Mouse (Mus musculus) neural tube, embryonic 15.5 days (tissue): ENCODE data around the gene Nkrf. TPM values are rescaled to one million over a fixed set of nuclear protein-coding genes. Genes with fewer than 3 reads are reported as not detected.

Source experiments
- ATAC-seq: fragments of 200-750 bp; cut with Nextera tagmentation; 2 replicates; pipeline ENCODE4 v1.8.0; 2017; ENCODE audit warnings: mild to moderate bottlenecking, moderate TSS enrichment, moderate library complexity; ENCODE audit not compliant: low FRiP score
- H3K27ac ChIP-seq: fragments of 300-500 bp; sonication (generic); replicated peaks from 2 replicates; pipeline ENCODE4 v1.5.1; 2015; ENCODE audit warnings: mild to moderate bottlenecking, inconsistent platforms
- H3K27me3 ChIP-seq: fragments of 300-500 bp; sonication (generic); replicated peaks from 2 replicates; pipeline ENCODE4 v1.6.1; 2015; ENCODE audit warnings: inconsistent platforms
- H3K36me3 ChIP-seq: fragments of 300-500 bp; sonication (generic); 2 replicates; pipeline ENCODE4 v1.6.1; 2015; ENCODE audit warnings: inconsistent platforms
- H3K4me1 ChIP-seq: fragments of 300-500 bp; sonication (generic); 2 replicates; pipeline ENCODE4 v1.6.1; 2015; ENCODE audit warnings: inconsistent platforms
- H3K4me2 ChIP-seq: fragments of 300-500 bp; sonication (generic); 2 replicates; pipeline ENCODE4 v1.6.1; 2015; ENCODE audit warnings: inconsistent platforms, mild to moderate bottlenecking, moderate library complexity
- H3K4me3 ChIP-seq: fragments of 300-500 bp; sonication (generic); replicated peaks from 2 replicates; pipeline ENCODE4 v1.5.1; 2015; ENCODE audit warnings: mild to moderate bottlenecking, inconsistent platforms
- H3K9ac ChIP-seq: fragments of 300-500 bp; sonication (generic); replicated peaks from 2 replicates; pipeline ENCODE4 v1.6.1; 2015; ENCODE audit warnings: mild to moderate bottlenecking, inconsistent platforms
- H3K9me3 ChIP-seq: fragments of 300-500 bp; sonication (generic); replicated peaks from 2 replicates; pipeline ENCODE4 v1.6.1; 2016; ENCODE audit warnings: inconsistent platforms
- WGBS: fragments of 180-500 bp; shearing (Covaris S2); methylation state at CpG from one replicate; pipeline ENCODE4 v1.1.7; 2015; ENCODE audit warnings: mixed read lengths; 5-methylcytosine and 5-hydroxymethylcytosine counted together
- polyA plus RNA-seq: library from polyadenylated mRNA; unstranded; fragments of >200 nt; fragmentation: Nextera tagmentation; extraction: Ambion mirVana; gene quantifications from 2 replicates; pipeline ENCODE4 v1.2.1, GENCODE M21; 2015

Nkrf gene
- polyA plus RNA-seq, 1 experiment from 2014 or later = 19.5 TPM

- 79% methylated on average over 1 of the region's 1 CpGs for WGBS
- Histone ChIP-seq H3K4me3 (no peak overlapping the region), H3K27ac (no peak overlapping the region), H3K9me3 (no peaks in the 10 kb centered on the region), H3K4me1 (no peaks in the 10 kb centered on the region), H3K9ac (no peak overlapping the region), H3K36me3 (no peaks in the 10 kb centered on the region), H3K27me3 (no peaks in the 10 kb centered on the region), H3K4me2 (no peak overlapping the region)
- no peak for ATAC-seq
Observed at GRCm38 (mm10) chrX:36847152-36847551, 55.5 kb downstream of the Nkrf start.

- H3K4me2 ChIP-seq = no peak overlapping the region
- no peaks in the 10 kb centered on the region for H3K9me3 ChIP-seq
- no peak overlapping the region for H3K9ac ChIP-seq
- no peaks in the 10 kb centered on the region for H3K27me3 ChIP-seq
- WGBS = 82% methylated on average over 4 of the region's 4 CpGs
- H3K4me1 ChIP-seq = no peaks in the 10 kb centered on the region
- no peaks in the 10 kb centered on the region for H3K36me3 ChIP-seq
- no peak overlapping the region for H3K4me3 ChIP-seq
- H3K27ac ChIP-seq = no peak overlapping the region
- ATAC-seq = no peak
Observed at GRCm38 (mm10) chrX:36843346-36843990, 59.2 kb downstream of the Nkrf start.

GRCm38 (mm10) chrX:36841698-36842097 lies 61.0 kb downstream of the Nkrf start:
- WGBS = 83% methylated on average over 6 of the region's 6 CpGs
- no peak overlapping the region for H3K9ac ChIP-seq
- H3K4me1 ChIP-seq = no peaks in the 10 kb centered on the region
- H3K36me3 ChIP-seq = no peaks in the 10 kb centered on the region
- no peak overlapping the region for H3K27ac ChIP-seq
- H3K9me3 ChIP-seq = no peaks in the 10 kb centered on the region
- no peak for ATAC-seq
- no peak overlapping the region for H3K4me2 ChIP-seq
- H3K4me3 ChIP-seq = no peak overlapping the region
- no peaks in the 10 kb centered on the region for H3K27me3 ChIP-seq

DNA sequence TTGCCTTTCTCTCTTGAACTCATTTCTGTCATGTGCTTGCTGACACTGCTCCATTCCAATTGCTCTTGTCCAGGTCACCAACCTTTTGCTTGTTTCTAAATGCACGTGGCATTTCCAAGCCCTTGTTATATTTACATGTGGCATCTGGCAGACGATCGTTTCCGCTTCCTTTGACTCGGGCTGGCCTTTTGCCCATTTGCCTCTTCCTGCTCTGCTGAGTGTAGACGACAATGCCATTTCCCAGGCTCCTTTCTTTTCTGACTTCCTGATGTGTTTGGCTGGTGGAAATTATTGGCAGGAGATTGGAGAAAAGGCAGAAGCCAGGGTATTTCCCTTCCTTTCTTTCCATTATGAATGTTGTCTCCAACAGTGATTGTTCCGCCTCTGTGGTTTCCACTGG lies 63.3 kb downstream of the Nkrf start:
- H3K9ac ChIP-seq = no peak overlapping the region
- no peaks in the 10 kb centered on the region for H3K4me1 ChIP-seq
- WGBS = 65% methylated on average over 7 of the region's 7 CpGs
- no peaks in the 10 kb centered on the region for H3K9me3 ChIP-seq
- no peak overlapping the region for H3K27ac ChIP-seq
- H3K27me3 ChIP-seq = no peaks in the 10 kb centered on the region
- no peaks in the 10 kb centered on the region for H3K36me3 ChIP-seq
- no peak overlapping the region for H3K4me3 ChIP-seq
- no peak for ATAC-seq
- H3K4me2 ChIP-seq = no peak overlapping the region

Other genes with a start within 250 kb of the Nkrf start
- gene Slc25a43, start 159.2 kb downstream of the Nkrf start, polyA plus RNA-seq = 1.5 and 2.2 TPM in 2 replicates
- 530 and 612 TPM in 2 replicates for gene Slc25a5, start 107.2 kb downstream of the Nkrf start, polyA plus RNA-seq
- gene Ube2a, start 29.0 kb downstream of the Nkrf start, polyA plus RNA-seq = 115 and 117 TPM in 2 replicates
- 24.2 and 27.6 TPM in 2 replicates for gene C330007P06Rik, start 28.8 kb downstream of the Nkrf start, polyA plus RNA-seq
- 72.2 TPM in 2 replicates for gene Sept6, start 88.9 kb upstream of the Nkrf start, polyA plus RNA-seq
- not detected in 2 replicates for gene Sowahd, start 145.9 kb upstream of the Nkrf start, polyA plus RNA-seq
- 318 and 331 TPM in 2 replicates for gene Rpl39, start 182.5 kb upstream of the Nkrf start, polyA plus RNA-seq
- gene Upf3b, start 207.4 kb upstream of the Nkrf start, polyA plus RNA-seq = 29.4 and 31.9 TPM in 2 replicates
- gene Nkap, start 223.9 kb upstream of the Nkrf start, polyA plus RNA-seq = 22.1 and 22.2 TPM in 2 replicates